Mouse (Mus musculus): Measurements from ENCODE around the gene Usp24. TPM values are rescaled to one million over a fixed set of nuclear protein-coding genes. Genes with fewer than 3 reads are reported as not detected.

Gene Usp24
- total RNA-seq, 1 experiment from 2014 or later, result 66.0 TPM

DNA sequence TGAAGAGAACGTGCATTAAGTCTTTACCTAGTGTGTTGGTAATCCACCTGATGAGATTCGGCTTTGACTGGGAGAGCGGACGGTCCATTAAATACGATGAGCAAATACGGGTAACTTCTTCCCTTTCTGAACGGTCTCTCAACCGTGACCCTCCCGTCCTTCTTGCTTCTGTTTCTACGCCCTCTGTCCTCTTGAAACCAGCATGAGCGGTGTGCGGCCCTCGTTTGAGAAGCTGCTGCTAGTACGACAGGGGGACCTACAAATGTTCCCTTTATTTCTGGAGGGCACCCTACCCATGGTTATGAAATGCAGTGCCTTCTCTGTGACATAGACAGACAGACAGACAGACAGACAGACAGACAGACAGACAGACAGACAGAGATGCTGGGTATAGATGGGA lies 93.6 kb downstream of the Usp24 start:
- no peak for ATAC-seq (ENCODE audit: extremely low read depth, insufficient number of reproducible peaks, low FRiP score, poor library complexity, severe bottlenecking)

DNA sequence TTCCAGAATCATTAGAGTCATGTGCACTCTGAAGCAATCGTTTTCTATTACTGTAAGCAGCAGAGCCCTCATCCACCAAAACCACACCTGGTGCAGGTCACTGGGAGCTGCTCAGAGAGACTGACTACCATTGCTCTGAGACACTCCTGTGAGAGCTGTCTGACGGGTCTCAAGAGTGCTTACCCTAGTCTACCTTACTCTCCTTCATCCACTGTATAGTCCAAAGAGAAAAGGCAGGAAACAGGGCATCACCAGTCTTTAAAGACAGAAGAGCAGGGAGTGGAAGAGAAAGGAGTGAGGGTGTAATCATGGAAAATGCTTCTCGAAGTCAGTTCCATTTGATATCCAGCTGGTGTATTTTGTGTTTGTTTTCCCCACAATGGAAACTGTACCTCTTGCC lies 103.2 kb downstream of the Usp24 start:
- ATAC-seq (ENCODE audit: extremely low read depth, insufficient number of reproducible peaks, low FRiP score, poor library complexity, severe bottlenecking), result no peak

DNA sequence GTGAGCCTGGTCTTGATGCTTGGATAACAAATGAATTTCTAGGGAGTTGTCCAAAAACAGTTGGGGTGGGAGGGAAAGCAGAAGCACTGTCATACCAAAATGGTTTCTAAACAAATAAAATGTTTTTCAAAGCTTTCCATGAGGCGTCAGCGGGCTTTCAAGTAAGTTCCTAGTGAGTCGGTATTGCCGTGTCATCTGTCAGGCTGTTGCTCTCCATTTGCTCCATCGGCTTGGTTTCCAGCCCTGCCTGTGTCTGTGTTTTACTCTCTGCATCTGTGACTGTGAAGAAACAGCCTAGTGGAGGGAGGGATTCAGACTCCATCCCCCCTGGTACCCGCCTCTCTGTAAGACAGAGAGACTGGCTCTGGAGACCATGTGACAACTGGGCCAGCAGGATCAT lies 103.8 kb downstream of the Usp24 start:
- no peak for ATAC-seq (ENCODE audit: extremely low read depth, insufficient number of reproducible peaks, low FRiP score, poor library complexity, severe bottlenecking)

DNA sequence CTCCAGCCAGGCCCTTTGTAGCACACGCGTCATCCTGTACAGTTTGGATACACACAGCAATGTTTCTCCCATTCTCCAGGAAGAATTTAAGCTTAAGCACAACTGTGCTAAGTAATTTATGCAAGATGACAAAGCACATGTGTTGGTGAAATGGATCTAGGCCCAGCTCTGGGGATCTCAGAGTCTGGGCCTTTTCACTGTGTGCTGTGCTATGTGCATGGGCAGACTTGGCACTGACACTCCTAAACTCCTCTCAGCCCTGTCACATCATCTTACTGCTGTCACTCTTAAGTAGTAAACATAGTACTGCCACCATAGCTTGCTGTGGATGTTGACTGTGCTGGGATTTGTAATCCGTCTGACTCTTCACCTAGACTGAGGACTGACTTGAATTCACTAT lies 106.6 kb downstream of the Usp24 start:
- no peak for ATAC-seq (ENCODE audit: extremely low read depth, insufficient number of reproducible peaks, low FRiP score, poor library complexity, severe bottlenecking)

DNA sequence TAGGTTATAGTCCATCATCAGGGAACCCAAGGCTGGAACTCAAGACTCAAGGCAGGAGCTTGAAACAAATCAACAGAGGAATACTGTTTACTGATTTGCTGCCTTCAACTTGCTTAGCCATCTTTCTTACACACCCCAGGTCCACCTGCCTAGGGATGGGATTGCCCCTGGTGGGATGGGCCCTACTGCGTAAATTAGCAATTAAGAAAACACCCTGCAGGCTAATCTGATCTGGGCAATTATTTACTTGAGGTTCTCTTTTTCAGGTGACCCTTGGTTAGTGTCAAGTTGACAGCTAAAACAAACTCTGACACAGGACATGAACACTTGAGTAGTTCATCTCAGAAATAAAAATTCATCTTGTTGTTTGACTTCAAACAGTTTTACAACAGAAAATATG lies 108.5 kb downstream of the Usp24 start:
- no peak for ATAC-seq (ENCODE audit: extremely low read depth, insufficient number of reproducible peaks, low FRiP score, poor library complexity, severe bottlenecking)

DNA sequence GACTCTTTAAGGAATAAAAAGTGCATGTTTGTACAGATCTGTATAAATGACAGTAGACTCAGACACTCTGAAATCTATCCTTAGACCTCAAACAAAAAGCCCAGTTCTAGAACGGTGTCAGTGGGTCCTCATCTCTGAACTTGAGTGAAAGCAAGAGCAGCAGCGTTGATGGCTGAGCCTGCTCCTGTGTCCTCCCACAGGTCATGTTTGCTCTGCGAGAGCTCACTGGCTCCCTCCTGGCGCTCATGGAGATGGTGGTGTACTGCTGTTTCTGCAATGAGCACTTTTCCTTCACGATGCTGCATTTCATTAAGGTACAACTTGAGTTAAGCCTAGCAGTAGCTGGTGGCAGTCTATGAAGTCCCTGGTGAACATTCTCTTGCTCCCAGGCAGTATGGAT lies 110.3 kb downstream of the Usp24 start:
- no peak for ATAC-seq (ENCODE audit: extremely low read depth, insufficient number of reproducible peaks, low FRiP score, poor library complexity, severe bottlenecking)

DNA sequence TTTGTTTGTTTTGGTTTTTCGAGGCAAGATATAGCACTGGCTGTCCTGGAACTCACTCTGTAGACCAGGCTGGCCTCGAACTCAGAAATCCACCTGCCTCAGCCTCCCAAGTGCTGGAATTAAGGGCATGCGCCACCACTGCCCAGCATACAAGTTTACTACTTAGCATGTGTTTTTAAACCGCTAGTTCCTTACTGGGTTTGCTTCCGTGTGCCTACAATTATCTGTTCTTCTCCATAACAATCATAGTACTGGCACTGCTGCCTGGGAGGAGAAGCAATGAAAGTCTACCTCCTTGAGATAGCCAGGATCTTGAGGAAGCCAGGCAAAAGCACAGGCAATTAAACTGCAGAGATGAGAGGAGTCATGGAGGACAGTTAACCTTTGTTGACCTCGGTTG lies 112.6 kb downstream of the Usp24 start:
- no peak for ATAC-seq (ENCODE audit: extremely low read depth, insufficient number of reproducible peaks, low FRiP score, poor library complexity, severe bottlenecking)

DNA sequence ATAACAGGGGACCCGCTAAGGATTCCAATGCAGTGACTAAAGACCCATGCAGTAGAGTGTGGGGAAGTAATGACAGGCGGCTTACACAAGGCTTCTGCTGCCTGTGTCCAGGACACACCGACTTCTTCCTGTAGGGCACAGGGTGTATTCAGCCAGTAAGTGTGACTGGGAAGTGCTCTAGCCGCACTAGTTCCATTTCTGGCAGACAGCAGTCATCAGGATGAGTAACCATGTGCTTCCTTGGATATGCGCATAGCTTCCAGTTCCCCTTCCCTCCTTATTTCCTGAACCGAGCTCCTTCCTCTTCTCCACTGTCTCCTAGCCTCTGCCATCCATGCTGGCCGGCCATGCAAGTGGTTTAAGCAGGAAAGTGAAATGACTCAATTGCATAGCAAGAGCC lies 113.1 kb downstream of the Usp24 start:
- no peak for ATAC-seq (ENCODE audit: extremely low read depth, insufficient number of reproducible peaks, low FRiP score, poor library complexity, severe bottlenecking)

DNA sequence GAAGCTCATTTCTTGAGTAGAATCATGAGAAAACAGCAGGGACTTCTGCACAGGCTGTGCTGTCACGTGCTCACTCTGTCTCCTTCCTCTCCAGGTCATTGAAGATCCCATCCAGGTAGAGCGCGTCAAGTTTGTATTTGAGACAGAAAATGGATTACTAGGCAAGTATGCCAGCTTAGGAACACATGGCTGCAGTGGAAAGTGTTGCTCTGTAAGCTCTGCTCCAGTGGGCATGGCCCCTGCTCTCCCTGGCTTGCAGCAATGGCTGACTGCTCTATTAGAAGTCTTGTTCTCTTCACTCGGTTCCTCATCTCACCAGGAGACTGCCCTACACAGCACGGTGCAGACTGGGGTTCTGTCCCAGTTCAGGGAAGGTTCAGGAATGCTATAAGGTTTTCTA lies 114.4 kb downstream of the Usp24 start:
- no peak for ATAC-seq (ENCODE audit: extremely low read depth, insufficient number of reproducible peaks, low FRiP score, poor library complexity, severe bottlenecking)

DNA sequence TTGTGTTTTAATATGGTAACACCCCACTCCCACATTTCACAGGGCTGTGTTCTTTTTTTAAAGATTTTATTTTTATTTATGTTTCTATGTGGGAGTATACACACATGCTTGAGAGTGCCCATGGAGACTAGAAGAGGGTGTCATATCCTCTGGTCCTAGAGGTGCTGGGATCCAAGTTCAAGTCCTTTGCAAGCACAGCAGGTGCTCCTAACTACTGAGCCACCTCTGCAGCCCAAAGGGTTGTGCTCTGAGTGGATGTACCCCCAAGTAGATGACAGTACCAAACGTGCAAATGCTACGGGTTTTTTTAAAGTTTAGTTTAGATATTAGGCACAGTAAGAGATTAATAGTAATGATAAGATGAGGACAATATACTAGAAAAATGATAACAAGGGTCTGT lies 119.4 kb downstream of the Usp24 start:
- no peak for ATAC-seq (ENCODE audit: extremely low read depth, insufficient number of reproducible peaks, low FRiP score, poor library complexity, severe bottlenecking)

DNA sequence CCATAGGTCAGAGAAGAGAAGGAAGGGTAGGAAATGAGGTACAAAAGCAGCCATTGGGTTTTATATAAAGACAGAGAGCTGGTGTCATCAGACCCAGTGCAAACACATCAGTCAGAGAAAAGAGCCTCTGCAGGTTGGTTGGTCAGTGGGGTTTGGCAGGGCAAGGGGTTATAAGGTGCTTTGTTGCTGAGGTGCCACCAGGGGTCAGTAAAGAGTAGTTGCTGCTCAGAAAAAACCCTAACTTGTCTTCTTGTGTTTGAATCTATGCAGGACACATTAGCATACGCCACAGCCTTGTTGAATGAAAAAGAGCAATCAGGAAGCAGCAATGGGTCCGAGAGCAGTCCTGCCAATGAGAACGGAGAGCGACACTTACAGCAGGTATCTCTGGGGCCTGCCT lies 120.5 kb downstream of the Usp24 start:
- ATAC-seq (ENCODE audit: extremely low read depth, insufficient number of reproducible peaks, low FRiP score, poor library complexity, severe bottlenecking), result 0 out of 2 replicates have a peak, but pooled peaks have one; percentile 33

DNA sequence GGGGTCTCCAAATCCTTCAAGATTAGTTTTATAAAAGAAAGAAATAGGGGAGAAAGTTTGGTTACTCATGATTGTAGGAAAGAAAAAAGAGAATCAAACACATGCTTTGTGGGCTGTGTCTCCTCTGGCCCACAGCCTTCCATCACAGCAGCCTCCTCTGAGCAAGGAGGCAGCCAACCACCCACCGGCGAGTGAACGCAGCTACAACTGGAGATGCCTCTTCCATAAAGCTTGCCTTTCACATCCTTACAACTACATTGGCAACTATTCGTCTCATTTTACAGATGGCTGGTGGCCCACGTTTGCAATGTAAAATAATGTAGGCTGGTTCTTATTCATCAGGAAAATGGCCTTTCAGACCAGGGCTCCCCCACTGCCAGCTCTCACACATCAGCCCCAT lies 121.2 kb downstream of the Usp24 start:
- ATAC-seq (ENCODE audit: extremely low read depth, insufficient number of reproducible peaks, low FRiP score, poor library complexity, severe bottlenecking), result no peak

DNA sequence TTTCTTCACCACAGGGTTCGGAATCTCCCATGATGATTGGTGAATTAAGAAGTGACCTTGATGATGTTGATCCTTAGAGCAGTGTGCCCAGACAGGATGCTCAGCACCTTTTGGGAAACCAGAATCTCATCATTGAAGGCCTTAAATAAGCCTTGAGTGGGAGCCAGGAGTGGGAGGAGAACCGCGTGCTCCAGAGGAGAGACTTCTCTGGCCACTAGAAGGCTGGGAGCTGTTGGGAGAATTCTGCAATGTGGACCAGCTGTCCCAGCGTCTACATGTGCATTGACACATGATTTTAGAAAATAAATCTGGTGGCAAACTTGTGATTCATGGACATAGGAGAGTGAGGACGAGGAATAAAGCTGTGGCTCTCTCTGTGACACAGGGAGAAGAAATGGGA lies 122.8 kb downstream of the Usp24 start:
- no peak for ATAC-seq (ENCODE audit: extremely low read depth, insufficient number of reproducible peaks, low FRiP score, poor library complexity, severe bottlenecking)

DNA sequence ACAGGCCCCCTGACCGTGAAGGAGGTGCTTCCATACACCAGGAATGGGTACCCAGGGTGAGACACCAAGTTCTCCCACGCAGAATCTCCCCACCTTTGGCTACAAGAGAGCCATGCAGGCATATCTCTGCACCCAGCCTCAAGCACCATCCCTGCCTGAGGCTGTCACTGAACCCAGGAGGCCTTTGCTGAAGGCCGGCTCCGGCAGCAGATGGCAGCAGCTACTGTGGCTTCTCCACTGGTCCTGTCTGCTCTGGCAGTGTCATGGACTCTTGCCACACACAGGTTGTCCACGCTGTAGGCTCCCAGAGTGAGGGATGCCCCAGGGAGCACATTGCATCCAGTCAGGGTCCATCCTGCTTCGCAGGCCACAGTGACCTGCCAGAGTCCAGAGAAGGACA lies 127.2 kb downstream of the Usp24 start:
- no peak for ATAC-seq (ENCODE audit: extremely low read depth, insufficient number of reproducible peaks, low FRiP score, poor library complexity, severe bottlenecking)

DNA sequence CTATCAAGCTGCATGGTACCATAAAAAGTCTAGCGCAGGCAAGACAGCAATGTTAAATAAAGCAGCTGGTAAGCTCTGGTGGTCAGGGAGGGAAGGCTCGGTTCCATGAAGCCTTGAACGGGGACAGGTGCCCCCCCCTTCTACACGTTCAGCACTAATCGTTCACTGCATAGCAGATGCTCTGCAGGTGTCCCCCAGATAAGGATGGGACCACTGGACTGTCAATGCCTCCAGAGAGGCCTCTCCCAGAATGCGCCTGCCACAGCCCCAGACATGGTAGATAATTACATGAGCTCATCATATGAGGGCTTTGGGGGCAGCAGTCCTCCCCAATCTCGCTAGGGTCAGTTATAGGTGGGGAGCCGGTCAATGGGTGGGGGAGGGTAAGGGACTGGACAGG lies 133.3 kb downstream of the Usp24 start:
- ATAC-seq (ENCODE audit: extremely low read depth, insufficient number of reproducible peaks, low FRiP score, poor library complexity, severe bottlenecking), result no peak

DNA sequence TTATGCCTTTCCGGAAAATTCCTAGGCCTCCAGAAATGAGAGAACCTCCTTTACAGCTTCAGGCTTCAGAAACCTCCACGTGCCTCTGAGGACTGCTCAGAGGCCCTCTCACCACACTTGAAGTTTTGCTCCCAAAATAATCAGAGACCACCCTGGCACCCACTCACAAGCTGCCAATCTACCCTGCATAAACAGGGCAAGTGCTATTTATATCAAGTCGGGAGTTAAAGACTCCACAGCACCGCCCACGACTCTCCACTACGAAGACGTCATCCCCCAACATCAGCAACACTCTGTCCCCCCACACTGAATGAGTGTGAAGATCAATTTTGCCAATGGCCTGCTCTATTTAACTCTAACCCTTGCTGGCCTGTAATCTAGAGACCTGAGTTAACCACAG lies 136.4 kb downstream of the Usp24 start:
- ATAC-seq (ENCODE audit: extremely low read depth, insufficient number of reproducible peaks, low FRiP score, poor library complexity, severe bottlenecking), result no peak

DNA sequence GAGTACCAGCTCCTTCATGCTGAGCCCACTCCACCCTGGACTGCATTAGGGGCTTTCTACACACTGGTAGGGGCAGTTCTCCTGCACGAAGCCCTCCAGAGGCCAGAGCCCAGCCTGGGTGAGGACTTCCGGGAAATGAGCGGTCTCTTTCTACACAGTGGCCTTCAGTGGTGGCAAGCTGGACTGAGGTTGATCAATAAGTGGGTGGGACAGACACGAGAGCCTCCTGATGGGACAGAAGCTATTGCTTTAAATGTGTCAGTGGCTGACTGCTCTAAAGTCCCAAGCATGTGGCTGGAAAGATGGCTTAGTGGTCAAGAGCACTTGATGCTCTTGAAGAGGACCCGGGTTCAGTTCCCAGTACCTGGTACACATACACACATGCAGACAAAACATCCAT lies 137.1 kb downstream of the Usp24 start:
- ATAC-seq (ENCODE audit: extremely low read depth, insufficient number of reproducible peaks, low FRiP score, poor library complexity, severe bottlenecking), result no peak

DNA sequence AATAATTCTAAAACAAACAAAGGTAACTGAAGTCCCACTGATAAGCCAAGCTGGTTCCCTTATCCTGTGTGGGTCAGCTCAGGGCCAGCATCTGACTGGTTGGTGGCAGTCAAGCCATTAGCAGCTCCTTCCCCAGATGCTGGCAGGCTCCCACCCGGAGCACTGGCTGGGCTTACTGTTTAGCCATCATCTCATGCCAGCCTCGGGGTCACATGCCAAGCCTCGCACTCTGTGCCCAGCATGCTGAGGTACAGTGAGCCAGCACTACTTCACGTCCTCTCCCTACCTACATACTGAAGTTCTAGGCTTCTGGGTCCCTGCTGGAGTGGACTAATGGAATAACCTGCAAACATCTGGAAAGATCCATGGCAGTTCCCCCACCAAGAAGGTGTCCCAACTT lies 137.5 kb downstream of the Usp24 start:
- ATAC-seq (ENCODE audit: extremely low read depth, insufficient number of reproducible peaks, low FRiP score, poor library complexity, severe bottlenecking), result no peak

DNA sequence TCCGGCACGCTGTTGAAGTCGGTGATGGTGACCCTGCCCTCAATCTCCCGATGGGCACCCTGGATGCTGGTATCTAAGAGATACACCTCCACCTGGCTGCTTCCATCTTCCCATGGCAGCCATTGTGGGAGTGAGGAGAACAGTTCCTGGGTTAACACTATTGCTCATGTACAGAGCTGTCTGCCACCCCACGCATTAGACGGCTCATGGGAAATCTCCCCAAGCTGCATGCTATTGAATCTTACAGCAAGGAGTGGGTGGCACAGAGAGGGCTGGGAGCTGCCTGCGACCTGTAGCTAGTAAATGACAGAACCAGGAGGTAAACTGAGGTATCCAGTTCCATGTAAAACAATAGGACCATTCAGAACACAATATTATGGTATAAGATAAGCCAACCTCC lies 138.5 kb downstream of the Usp24 start:
- no peak for ATAC-seq (ENCODE audit: extremely low read depth, insufficient number of reproducible peaks, low FRiP score, poor library complexity, severe bottlenecking)

DNA sequence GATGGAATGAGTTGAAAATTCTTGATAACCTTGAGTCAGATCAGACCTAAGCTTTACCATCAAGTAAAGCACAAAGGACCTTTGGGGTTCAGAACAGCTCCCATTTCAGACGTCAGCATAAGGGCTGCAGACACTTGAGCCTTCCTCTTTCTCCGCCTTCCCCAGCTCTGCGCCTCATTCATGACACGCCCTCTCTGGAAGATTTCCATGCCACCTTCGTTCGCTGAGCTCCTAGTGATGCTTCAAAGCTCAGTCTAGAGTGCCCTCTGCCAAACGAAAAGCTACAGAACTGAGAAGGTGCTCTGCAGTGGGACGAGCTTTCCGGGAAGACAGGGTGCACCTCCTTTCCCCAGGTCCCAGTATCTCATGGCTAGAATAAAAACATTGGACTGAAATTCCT lies 146.0 kb downstream of the Usp24 start:
- no peak for ATAC-seq (ENCODE audit: extremely low read depth, insufficient number of reproducible peaks, low FRiP score, poor library complexity, severe bottlenecking)

DNA sequence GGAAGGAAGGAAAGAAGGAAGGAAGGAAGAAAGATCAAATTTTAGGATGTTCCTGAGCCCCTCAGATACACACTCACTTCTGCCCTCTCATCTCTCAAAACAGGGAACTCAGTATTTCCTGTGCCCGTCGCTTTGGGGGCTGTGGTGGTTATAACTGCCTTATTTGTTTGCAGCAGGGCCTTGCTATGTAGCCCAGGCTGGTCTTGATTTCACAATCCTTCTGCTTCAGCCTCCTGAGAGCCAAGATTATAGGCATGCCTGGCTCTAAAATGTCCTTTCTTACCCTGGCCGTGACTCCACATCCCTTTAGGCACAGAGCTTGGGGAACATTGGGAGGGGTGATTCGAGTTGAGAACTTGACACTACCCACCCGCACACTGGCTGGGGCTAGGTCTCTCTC lies 146.5 kb downstream of the Usp24 start:
- ATAC-seq (ENCODE audit: extremely low read depth, insufficient number of reproducible peaks, low FRiP score, poor library complexity, severe bottlenecking), result no peak

DNA sequence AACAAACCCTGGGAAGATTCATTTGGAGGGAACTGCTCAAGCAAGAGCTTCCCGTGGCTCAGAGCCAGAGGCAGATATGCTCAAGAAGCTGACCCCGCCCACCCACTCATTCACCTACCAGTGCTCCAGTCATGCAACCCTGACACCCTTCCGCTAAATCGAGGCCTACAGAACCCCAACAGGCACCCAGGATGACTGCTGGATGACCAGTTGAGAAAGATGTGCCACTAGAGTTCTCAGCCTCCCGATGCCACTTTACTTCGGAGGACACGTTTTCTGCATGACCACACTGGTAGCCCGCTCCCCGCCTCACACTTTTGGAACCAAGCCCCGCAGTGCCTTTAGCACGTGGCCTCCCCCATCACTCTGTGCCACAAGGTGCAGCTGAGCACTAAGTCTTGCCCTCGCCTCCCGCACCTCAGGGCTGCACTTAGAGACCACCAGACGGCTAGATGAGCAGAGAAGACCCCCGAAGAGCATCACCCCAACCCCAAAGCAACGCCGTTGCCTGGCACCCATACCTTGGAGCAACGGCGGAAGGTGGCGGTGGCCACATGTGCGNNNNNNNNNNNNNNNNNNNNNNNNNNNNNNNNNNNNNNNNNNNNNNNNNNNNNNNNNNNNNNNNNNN lies 147.3 kb downstream of the Usp24 start:
- no peak for ATAC-seq (ENCODE audit: extremely low read depth, insufficient number of reproducible peaks, low FRiP score, poor library complexity, severe bottlenecking)

Measured in neutrophil, adult 5-6 weeks (primary cell).